Mouse (Mus musculus) hindbrain, postnatal 0 days (tissue): ENCODE measurements around the gene Ywhag. TPM values are rescaled to one million over a fixed set of nuclear protein-coding genes. Genes with fewer than 3 reads are reported as not detected.
A peak's percentile ranks its signal among the peaks of the same experiment; 100 is the strongest.

Source experiments
- ATAC-seq: fragments of 200-750 bp; cut with Nextera tagmentation; 2 replicates; pipeline ENCODE4 v1.8.0; 2017; ENCODE audit warnings: mild to moderate bottlenecking, moderate TSS enrichment, moderate library complexity
- DNase-seq: peaks from one replicate; pipeline ENCODE4 v3.0.0-alpha.2; 2015; ENCODE audit warnings: low spot score
- H3K27ac ChIP-seq: fragments of 300-500 bp; sonication (generic); 2 replicates; pipeline ENCODE4 v1.5.1; 2014; ENCODE audit warnings: mild to moderate bottlenecking
- H3K27me3 ChIP-seq: fragments of 300-500 bp; sonication (generic); 2 replicates; pipeline ENCODE4 v1.6.1; 2014; ENCODE audit warnings: low read length, mixed read lengths; ENCODE audit not compliant: insufficient read depth
- H3K36me3 ChIP-seq: fragments of 300-500 bp; sonication (generic); 2 replicates; pipeline ENCODE4 v1.6.1; 2014; ENCODE audit warnings: low read length, mixed read lengths; ENCODE audit not compliant: insufficient read depth
- H3K4me1 ChIP-seq: fragments of 300-500 bp; sonication (generic); 2 replicates; pipeline ENCODE4 v1.6.1; 2014; ENCODE audit warnings: antibody characterized with exemption, low read length, mixed read lengths; ENCODE audit not compliant: insufficient read depth
- H3K4me2 ChIP-seq: fragments of 300-500 bp; sonication (generic); 2 replicates; pipeline ENCODE4 v1.6.1; 2014; ENCODE audit warnings: low read depth, mild to moderate bottlenecking, low read length, moderate library complexity, mixed read lengths
- H3K4me3 ChIP-seq: fragments of 300-500 bp; sonication (generic); 2 replicates; pipeline ENCODE4 v1.5.1; 2014; ENCODE audit warnings: low read length
- H3K9ac ChIP-seq: fragments of 300-500 bp; sonication (generic); replicated peaks from 2 replicates; pipeline ENCODE4 v1.6.1; 2014; ENCODE audit warnings: mild to moderate bottlenecking, low read length, moderate library complexity, mixed read lengths
- H3K9me3 ChIP-seq: fragments of 300-500 bp; sonication (generic); 2 replicates; pipeline ENCODE4 v1.6.1; 2016; ENCODE audit warnings: low read length, mixed read lengths
- CTCF ChIP-seq: IDR thresholded peaks from 2 replicates; pipeline ENCODE4 v1.5.1; 2016; ENCODE audit warnings: antibody characterized with exemption, control low read depth, low read depth
- WGBS: fragments of 180-500 bp; shearing (Covaris S2); extraction: QIAGEN DNeasy Blood & Tissue Kit; methylation state at CpG from one replicate; pipeline ENCODE4 v1.1.7; 2014; 5-methylcytosine and 5-hydroxymethylcytosine counted together
- polyA plus RNA-seq: library from polyadenylated mRNA; unstranded; fragments of >200 nt; fragmentation: Nextera tagmentation; extraction: Ambion mirVana; gene quantifications from 2 replicates; pipeline ENCODE4 v1.2.1, GENCODE M21; 2015
- total RNA-seq: library from RNA; depleted of rRNA; stranded (reverse); fragments of >200 nt; gene quantifications from 2 replicates; pipeline ENCODE4 v1.2.3, GENCODE M21; 2014

Ywhag gene
- total and polyA plus RNA-seq, 2 experiments from 2014 or later, result 334 to 782 TPM

DNA sequence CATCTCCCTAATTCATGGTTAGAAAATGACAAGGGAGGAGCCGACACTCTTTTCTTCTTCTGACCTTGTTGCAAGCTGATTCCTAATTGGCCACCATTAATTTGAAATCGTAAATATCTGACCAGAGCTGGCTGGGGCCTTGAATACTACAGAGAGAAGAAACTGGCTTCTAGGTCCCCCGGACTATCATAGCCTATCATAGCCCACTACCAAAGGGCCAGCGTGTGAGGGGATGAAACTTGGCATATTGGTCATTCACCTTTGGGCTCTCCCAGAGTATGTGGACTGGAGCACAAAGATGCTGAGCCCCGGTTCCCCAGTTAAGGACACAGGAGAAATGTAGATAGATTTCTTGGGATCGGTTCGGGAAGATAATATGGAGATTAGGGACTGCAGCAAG is 31.4 kb downstream of the Ywhag start:
- peak overlapping the region; percentile 60 for H3K4me2 ChIP-seq
- H3K9me3 ChIP-seq, result no peaks in the 10 kb centered on the region
- 24% methylated on average over 7 of the region's 7 CpGs for WGBS
- H3K36me3 ChIP-seq, result 0 out of 2 replicates have a peak, but pooled peaks cover 5% of the 10 kb centered on the region
- DNase-seq, result no peak
- ATAC-seq, result no peak; the same call in none of the 2 replicates
- H3K9ac ChIP-seq, result peak overlapping the region; percentile 53
- H3K27me3 ChIP-seq, result no peaks in the 10 kb centered on the region
- no peak for TF ChIP-seq CTCF
- peak overlapping the region; percentile 26 for H3K4me3 ChIP-seq
- peak overlapping the region; percentile 92 for H3K27ac ChIP-seq
- H3K4me1 ChIP-seq, result no peaks in the 10 kb centered on the region

DNA sequence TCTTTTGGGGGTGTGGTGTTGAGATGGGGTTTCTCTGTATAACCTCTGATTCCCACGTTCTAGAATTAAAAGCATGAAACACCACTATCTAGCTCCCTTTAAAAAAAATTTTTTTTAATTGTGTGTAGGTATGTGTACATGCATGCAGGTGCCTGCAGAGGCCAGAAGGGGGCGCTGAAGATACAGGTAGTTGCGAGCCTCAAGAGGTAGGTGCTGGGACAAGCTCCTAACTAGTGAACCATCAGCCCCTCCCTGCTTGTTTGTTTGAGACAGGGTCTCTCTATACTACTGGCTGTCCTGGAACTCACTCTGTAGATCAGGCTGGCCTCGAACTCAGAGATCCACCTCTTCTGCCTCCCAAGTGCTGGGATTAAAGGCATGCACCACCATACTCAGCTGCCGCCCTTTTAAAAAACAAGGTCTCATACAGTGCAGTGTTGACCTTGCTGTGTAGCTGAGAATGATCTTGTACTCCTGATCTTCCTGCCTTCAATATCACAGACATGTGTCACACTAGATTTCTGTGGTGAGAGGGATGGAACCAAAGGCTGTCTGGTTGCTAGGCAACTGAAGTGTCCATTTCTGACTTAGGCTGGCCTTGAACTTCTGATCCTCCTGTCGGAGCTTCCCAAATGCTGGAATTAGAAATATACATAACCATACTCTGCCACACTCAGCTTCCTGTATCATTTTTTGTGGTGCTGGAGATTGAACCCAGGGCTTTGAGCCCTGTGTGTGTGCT is 32.9 kb downstream of the Ywhag start:
- Histone ChIP-seq H3K4me3 (no peak overlapping the region), H3K9me3 (no peaks in the 10 kb centered on the region), H3K27me3 (no peaks in the 10 kb centered on the region), H3K4me1 (no peaks in the 10 kb centered on the region), H3K9ac (no peak overlapping the region), H3K27ac (no peak overlapping the region), H3K4me2 (no peak overlapping the region), H3K36me3 (0 out of 2 replicates have a peak, but pooled peaks cover 1% of the 10 kb centered on the region)
- ATAC-seq (no peak), DNase-seq (peak; percentile 55)
- WGBS, result 64% methylated on average over 6 of the region's 6 CpGs
- TF ChIP-seq CTCF, result peak; percentile 59

DNA sequence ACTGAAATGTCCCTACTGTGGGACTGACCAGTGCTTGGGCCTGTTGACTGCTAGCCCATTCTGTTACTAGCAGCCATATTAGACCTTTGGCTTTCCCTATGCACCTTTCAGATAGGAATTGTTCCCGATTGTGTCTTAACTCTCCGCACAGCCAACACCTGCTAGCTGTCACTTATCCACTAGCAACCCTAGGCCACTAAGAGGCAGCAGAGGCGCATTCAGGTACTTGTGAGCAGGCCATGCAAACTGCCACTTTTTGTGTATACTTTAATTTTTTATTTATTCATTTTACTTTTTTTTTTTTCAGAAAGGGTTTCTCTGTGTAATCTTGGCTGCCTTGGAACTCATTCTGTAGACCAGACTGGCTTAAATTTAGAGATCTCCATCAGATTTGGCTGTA is 33.7 kb downstream of the Ywhag start:
- peak; percentile 50 for TF ChIP-seq CTCF
- Histone ChIP-seq H3K36me3 (no peaks in the 10 kb centered on the region), H3K9me3 (no peaks in the 10 kb centered on the region), H3K27me3 (no peaks in the 10 kb centered on the region), H3K4me1 (no peaks in the 10 kb centered on the region), H3K9ac (no peak overlapping the region), H3K4me3 (no peak overlapping the region), H3K27ac (no peak overlapping the region), H3K4me2 (no peak overlapping the region)
- peak; percentile 46 for DNase-seq
- 83% methylated on average over 3 of the region's 3 CpGs for WGBS
- no peak for ATAC-seq

DNA sequence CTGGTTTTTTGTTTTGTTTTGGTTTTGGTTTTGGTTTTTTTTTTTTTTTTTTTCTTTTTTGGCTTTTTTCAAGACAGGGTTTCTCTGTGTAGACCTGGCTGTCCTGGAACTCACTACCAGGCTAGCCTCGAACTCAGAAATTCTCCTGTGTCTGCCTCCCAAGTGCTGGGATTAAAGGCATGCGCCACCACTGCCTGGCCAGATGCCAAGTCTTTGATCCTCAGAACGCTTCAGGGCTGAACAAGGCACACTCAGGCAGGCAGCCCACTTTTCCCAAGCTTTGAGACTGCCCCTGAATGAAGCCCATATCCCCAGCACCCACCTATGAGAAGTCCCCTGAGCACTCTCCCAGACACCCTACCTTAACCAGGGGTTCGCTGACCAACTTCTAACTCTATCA is 34.6 kb downstream of the Ywhag start:
- H3K9me3 ChIP-seq, result no peaks in the 10 kb centered on the region
- no peak for TF ChIP-seq CTCF
- no peak overlapping the region for H3K27ac ChIP-seq
- ATAC-seq, result no peak
- H3K4me2 ChIP-seq, result no peak overlapping the region
- no peaks in the 10 kb centered on the region for H3K27me3 ChIP-seq
- no peak overlapping the region for H3K9ac ChIP-seq
- no peaks in the 10 kb centered on the region for H3K36me3 ChIP-seq
- H3K4me3 ChIP-seq, result no peak overlapping the region
- no peaks in the 10 kb centered on the region for H3K4me1 ChIP-seq
- no peak for DNase-seq
- WGBS, result 44% methylated on average over 4 of the region's 4 CpGs

DNA sequence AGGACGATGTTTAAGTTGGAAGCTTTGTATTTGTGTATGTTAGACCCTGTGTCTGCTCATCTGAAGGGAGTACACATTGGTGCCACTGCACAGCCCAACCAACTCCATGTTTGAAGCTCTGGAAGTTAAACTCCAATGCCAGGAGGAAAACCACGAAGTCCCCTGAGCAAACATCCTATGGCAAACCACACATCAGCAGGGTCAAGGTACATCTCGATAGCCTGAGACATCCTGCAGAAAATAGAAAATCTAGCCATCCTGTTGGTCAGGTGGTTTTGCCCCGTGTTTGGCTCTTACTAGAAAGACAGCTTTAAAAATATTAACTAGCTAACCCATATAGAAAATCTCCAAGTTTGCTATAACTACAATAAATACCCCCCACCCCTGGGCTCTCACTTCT is 35.4 kb downstream of the Ywhag start:
- Histone ChIP-seq H3K27me3 (no peaks in the 10 kb centered on the region), H3K4me3 (no peak overlapping the region), H3K9ac (no peak overlapping the region), H3K36me3 (no peaks in the 10 kb centered on the region), H3K4me1 (no peaks in the 10 kb centered on the region), H3K4me2 (no peak overlapping the region), H3K9me3 (no peaks in the 10 kb centered on the region), H3K27ac (no peak overlapping the region)
- DNase-seq (no peak), ATAC-seq (no peak)
- WGBS, result 81% methylated on average over 4 of the region's 4 CpGs
- TF ChIP-seq CTCF, result no peak

DNA sequence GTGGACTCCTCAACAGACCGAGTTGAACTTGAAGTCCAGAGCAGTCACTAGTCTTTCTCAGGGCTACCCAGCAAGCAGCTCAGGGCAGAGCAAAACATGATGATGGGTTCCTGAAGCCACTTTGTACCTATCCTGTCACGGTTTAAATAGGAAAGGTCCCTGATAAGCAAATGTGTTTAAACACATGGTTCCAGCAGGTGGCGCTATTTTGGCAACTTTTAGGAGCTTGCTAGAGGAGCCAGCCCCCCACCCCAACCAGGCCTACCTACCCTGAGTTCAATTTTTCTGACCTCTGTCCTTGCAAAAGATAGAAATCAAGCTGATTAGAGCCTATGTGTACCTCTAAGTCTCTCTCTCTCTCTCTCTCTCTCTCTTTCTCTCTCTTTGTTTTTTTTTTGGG is 36.4 kb downstream of the Ywhag start:
- Histone ChIP-seq H3K27ac (no peak overlapping the region), H3K4me3 (no peak overlapping the region), H3K27me3 (no peaks in the 10 kb centered on the region), H3K9me3 (no peaks in the 10 kb centered on the region), H3K4me2 (no peak overlapping the region), H3K9ac (no peak overlapping the region), H3K36me3 (no peaks in the 10 kb centered on the region), H3K4me1 (no peaks in the 10 kb centered on the region)
- WGBS, result 19% methylated on average over 3 of the region's 3 CpGs
- TF ChIP-seq CTCF, result peak; percentile 70
- ATAC-seq (no peak), DNase-seq (peak; percentile 84)

DNA sequence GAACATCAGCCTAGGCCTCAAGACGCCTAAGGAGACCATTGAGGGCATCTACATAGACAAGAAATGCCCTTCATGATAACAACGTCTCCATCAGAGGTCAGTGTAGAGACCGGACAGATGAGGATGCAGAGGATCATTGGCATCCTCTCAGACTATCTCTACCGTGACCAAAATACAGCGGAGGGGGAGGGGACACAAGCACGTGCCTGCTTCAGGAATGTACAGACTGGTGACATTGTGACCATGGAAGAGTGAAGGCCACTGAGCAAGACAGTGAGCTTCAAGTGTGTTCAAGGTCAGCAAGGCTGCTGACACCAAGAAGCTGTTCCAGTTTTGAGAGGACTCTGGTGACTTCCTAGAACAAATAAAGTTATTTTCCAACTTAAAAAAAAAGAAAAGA is 39.5 kb downstream of the Ywhag start:
- H3K27ac ChIP-seq, result no peak overlapping the region
- H3K27me3 ChIP-seq, result no peaks in the 10 kb centered on the region; the same call in 1 of the 2 replicates
- H3K4me2 ChIP-seq, result no peak overlapping the region
- H3K4me1 ChIP-seq, result no peaks in the 10 kb centered on the region
- no peaks in the 10 kb centered on the region for H3K36me3 ChIP-seq
- no peak overlapping the region for H3K9ac ChIP-seq
- DNase-seq (no peak), ATAC-seq (no peak)
- H3K4me3 ChIP-seq, result no peak overlapping the region
- H3K9me3 ChIP-seq, result no peaks in the 10 kb centered on the region
- TF ChIP-seq CTCF, result no peak
- 80% methylated on average over 6 of the region's 6 CpGs for WGBS
